Mouse (Mus musculus) embryonic facial prominence, embryonic 15.5 days (tissue): ENCODE measurements around the gene Kalrn. TPM values are rescaled to one million over a fixed set of nuclear protein-coding genes. Genes with fewer than 3 reads are reported as not detected.

Experiments used
- ATAC-seq: fragments of 200-750 bp; cut with Nextera tagmentation; 2 replicates; pipeline ENCODE4 v1.8.0; 2017; ENCODE audit warnings: low read depth, moderate TSS enrichment; ENCODE audit not compliant: insufficient number of reproducible peaks, low FRiP score, low TSS enrichment
- H3K27ac ChIP-seq: fragments of 300-500 bp; sonication (generic); replicated peaks from 2 replicates; pipeline ENCODE4 v1.5.1; 2015; ENCODE audit warnings: mild to moderate bottlenecking, inconsistent platforms
- H3K27me3 ChIP-seq: fragments of 300-500 bp; sonication (generic); 2 replicates; pipeline ENCODE4 v1.6.1; 2015; ENCODE audit warnings: inconsistent platforms
- H3K36me3 ChIP-seq: fragments of 300-500 bp; sonication (generic); 2 replicates; pipeline ENCODE4 v1.6.1; 2015; ENCODE audit warnings: mild to moderate bottlenecking, inconsistent platforms
- H3K4me1 ChIP-seq: fragments of 300-500 bp; sonication (generic); 2 replicates; pipeline ENCODE4 v1.6.1; 2015; ENCODE audit warnings: inconsistent platforms
- H3K4me2 ChIP-seq: fragments of 300-500 bp; sonication (generic); replicated peaks from 2 replicates; pipeline ENCODE4 v1.6.1; 2015; ENCODE audit warnings: mild to moderate bottlenecking, inconsistent platforms
- H3K4me3 ChIP-seq: fragments of 300-500 bp; sonication (generic); replicated peaks from 2 replicates; pipeline ENCODE4 v1.5.1; 2015; ENCODE audit warnings: mild to moderate bottlenecking, inconsistent platforms
- H3K9ac ChIP-seq: fragments of 300-500 bp; sonication (generic); 2 replicates; pipeline ENCODE4 v1.6.1; 2015; ENCODE audit warnings: inconsistent platforms
- H3K9me3 ChIP-seq: fragments of 300-500 bp; sonication (generic); replicated peaks from 2 replicates; pipeline ENCODE4 v1.6.1; 2016; ENCODE audit warnings: inconsistent platforms
- WGBS: fragments of 180-500 bp; shearing (Covaris S2); methylation state at CpG from one replicate; pipeline ENCODE4 v1.1.7; 2015; 5-methylcytosine and 5-hydroxymethylcytosine counted together
- polyA plus RNA-seq: library from polyadenylated mRNA; unstranded; fragments of >200 nt; fragmentation: Nextera tagmentation; extraction: Ambion mirVana; gene quantifications from 2 replicates; pipeline ENCODE4 v1.2.1, GENCODE M21; 2015

The Kalrn gene
- polyA plus RNA-seq, 1 experiment from 2014 or later, result 14.3 TPM

GRCm38 (mm10) chr16:34325161-34325560 lies 248.2 kb downstream of the Kalrn start:
- no peak overlapping the region for H3K27ac ChIP-seq
- no peak for ATAC-seq
- no peak overlapping the region for H3K4me2 ChIP-seq
- no peak overlapping the region for H3K9ac ChIP-seq
- H3K4me1 ChIP-seq, result peaks cover 8% of the 10 kb centered on the region; the same call in 1 of the 2 replicates
- WGBS, result 89% methylated on average over 4 of the region's 4 CpGs
- no peaks in the 10 kb centered on the region for H3K36me3 ChIP-seq
- no peaks in the 10 kb centered on the region for H3K9me3 ChIP-seq
- H3K4me3 ChIP-seq, result no peak overlapping the region
- no peaks in the 10 kb centered on the region for H3K27me3 ChIP-seq

DNA sequence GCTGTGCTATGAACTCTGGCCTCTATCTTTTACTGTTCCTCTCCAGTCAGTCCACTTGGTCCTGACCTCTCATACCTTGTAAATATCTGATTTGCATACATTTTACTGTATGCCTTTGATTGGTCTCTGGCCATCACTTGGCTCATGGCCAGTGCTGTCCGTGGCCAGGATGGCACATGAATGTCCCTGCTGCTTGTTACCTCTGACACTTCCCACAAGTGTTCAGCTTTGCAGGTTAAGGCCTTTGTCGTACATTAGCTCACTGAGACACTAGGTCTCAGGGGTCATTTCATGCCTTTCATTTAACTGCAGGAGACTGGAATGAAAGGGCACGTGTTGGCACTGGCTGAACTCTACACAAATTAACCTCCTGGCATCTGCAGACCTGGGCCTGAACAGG lies 248.6 kb downstream of the Kalrn start:
- H3K36me3 ChIP-seq, result no peaks in the 10 kb centered on the region
- no peak overlapping the region for H3K27ac ChIP-seq
- no peak for ATAC-seq
- no peaks in the 10 kb centered on the region for H3K9me3 ChIP-seq
- no peak overlapping the region for H3K9ac ChIP-seq
- 72% methylated on average over 3 of the region's 3 CpGs for WGBS
- no peak overlapping the region for H3K4me3 ChIP-seq
- peaks cover 4% of the 10 kb centered on the region; the same call in 1 of the 2 replicates for H3K4me1 ChIP-seq
- H3K4me2 ChIP-seq, result no peak overlapping the region
- no peaks in the 10 kb centered on the region for H3K27me3 ChIP-seq

- no peak overlapping the region for H3K4me2 ChIP-seq
These were observed 249.8 kb downstream of the Kalrn start for GRCm38 (mm10) chr16:34323496-34323895.

DNA sequence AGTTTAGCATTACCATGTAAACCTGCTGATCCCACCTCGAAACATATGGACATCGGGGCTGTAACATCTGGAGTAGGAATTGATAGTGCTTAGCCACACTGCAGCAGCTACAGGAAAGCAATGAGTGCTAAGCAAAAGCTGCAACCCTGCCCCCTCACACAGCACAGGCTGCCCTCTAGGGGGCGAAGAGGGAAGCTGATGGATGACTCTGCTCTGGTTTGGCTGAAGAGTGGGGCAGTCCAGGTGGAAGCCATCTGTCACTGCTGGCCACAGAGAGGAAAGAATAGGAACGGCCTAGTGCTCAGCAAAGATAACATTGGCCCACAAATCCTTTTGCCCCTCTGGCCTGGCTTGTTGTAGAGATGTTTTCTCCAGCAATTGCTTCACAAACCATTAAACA lies 250.8 kb downstream of the Kalrn start:
- Histone ChIP-seq H3K4me2 (no peak overlapping the region), H3K9ac (no peak overlapping the region), H3K27ac (no peak overlapping the region), H3K4me1 (no peaks in the 10 kb centered on the region), H3K4me3 (no peak overlapping the region), H3K9me3 (no peaks in the 10 kb centered on the region), H3K36me3 (no peaks in the 10 kb centered on the region), H3K27me3 (no peaks in the 10 kb centered on the region)
- 31% methylated on average over 4 of the region's 4 CpGs for WGBS
- no peak for ATAC-seq

More at GRCm38 (mm10) chr16:34323496-34323895, 249.8 kb downstream of the Kalrn start:
- 55% methylated on average over 1 of the region's 1 CpGs for WGBS
- Histone ChIP-seq H3K4me1 (no peaks in the 10 kb centered on the region), H3K36me3 (no peaks in the 10 kb centered on the region), H3K9me3 (no peaks in the 10 kb centered on the region), H3K27ac (no peak overlapping the region), H3K9ac (no peak overlapping the region), H3K27me3 (no peaks in the 10 kb centered on the region), H3K4me3 (no peak overlapping the region)
- no peak for ATAC-seq

DNA sequence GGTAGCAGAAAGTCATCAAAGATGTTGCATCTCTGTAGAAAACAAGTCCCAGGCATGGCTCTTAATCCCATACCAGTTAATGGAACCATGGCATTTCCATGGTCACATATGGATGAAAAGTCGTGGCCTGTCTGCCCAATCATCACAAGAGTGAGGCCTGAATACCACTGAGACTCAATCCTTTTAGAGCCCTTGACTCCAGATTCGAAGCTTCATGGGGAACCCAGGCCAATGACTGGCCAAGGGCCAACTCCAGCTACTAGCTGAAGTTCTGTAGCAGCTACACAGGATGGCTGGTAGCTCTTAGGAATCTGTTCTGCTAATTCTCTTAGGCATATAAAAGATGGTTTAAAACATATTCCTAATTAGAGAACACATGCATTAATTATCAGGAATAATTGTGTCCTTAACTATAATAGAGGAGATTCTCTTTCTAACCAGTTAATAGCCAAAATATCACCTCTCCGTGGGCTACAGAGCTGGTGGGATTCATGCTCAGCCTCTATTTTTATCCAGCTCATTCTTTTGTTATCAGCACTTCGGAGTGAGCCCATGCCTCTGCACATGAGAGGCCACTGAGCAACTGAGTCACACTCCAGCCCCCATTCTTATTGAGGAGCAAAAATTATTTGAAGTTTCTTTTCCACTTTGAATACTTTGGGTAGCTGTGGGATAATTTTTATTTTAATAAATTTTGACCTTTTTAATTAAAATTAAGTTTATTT lies 252.1 kb downstream of the Kalrn start:
- no peaks in the 10 kb centered on the region for H3K9me3 ChIP-seq
- H3K27ac ChIP-seq, result no peak overlapping the region
- no peak overlapping the region for H3K4me3 ChIP-seq
- no peak overlapping the region for H3K9ac ChIP-seq
- no peaks in the 10 kb centered on the region for H3K27me3 ChIP-seq
- no peak for ATAC-seq
- H3K36me3 ChIP-seq, result no peaks in the 10 kb centered on the region
- no peak overlapping the region for H3K4me2 ChIP-seq
- H3K4me1 ChIP-seq, result no peaks in the 10 kb centered on the region
- 84% methylated on average over 4 of the region's 4 CpGs for WGBS

DNA sequence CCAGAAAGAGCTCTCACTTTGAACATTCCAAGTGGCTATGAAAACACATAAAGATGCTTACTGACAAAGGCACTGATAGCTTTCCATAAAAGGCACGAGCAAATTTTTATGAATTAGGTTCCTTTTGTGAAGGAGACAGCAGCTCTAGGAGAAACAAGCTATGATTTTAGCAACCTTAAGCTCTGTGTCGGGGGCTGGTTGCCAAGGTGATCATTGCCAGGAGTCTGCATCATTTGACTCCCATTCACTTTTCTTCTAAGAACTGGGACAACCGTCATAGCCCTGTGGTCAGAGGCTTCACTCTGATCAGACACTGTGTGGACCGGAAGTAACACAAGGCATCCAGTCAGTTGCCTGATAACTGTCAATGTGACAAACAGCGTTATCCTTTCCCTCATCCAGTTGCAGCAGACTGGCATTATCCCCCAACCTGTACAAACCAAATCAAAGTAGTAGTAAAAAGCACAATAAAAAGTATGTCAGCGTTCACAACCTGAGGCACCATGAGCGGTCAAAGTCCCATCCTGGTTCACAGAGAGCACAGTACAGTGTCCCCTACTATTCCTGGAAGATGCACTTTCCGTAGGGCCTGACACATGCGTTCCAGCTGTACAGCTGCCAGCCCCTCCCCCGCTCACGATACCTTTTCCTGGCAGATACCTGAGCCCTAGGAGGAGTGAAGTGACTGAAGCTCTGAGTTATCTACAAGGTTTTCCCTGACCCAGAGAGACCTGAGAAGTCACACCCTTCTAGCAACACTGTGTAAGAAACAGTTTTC lies 253.1 kb downstream of the Kalrn start:
- Histone ChIP-seq H3K4me3 (no peak overlapping the region), H3K9ac (no peak overlapping the region), H3K27me3 (no peaks in the 10 kb centered on the region), H3K9me3 (no peaks in the 10 kb centered on the region), H3K36me3 (no peaks in the 10 kb centered on the region), H3K4me1 (no peaks in the 10 kb centered on the region), H3K27ac (no peak overlapping the region), H3K4me2 (no peak overlapping the region)
- ATAC-seq, result no peak
- WGBS, result 76% methylated on average over 11 of the region's 11 CpGs

GRCm38 (mm10) chr16:34317110-34317509 lies 256.2 kb downstream of the Kalrn start:
- Histone ChIP-seq H3K27me3 (no peaks in the 10 kb centered on the region), H3K4me3 (no peak overlapping the region), H3K4me1 (no peaks in the 10 kb centered on the region), H3K9ac (no peak overlapping the region), H3K27ac (no peak overlapping the region), H3K36me3 (no peaks in the 10 kb centered on the region), H3K4me2 (no peak overlapping the region), H3K9me3 (no peaks in the 10 kb centered on the region)
- 41% methylated on average over 3 of the region's 3 CpGs for WGBS
- ATAC-seq, result no peak

GRCm38 (mm10) chr16:34316253-34316652 lies 257.1 kb downstream of the Kalrn start:
- Histone ChIP-seq H3K4me1 (no peaks in the 10 kb centered on the region), H3K27ac (no peak overlapping the region), H3K36me3 (no peaks in the 10 kb centered on the region), H3K27me3 (no peaks in the 10 kb centered on the region), H3K9me3 (no peaks in the 10 kb centered on the region), H3K4me2 (no peak overlapping the region), H3K4me3 (no peak overlapping the region), H3K9ac (no peak overlapping the region)
- 68% methylated on average over 10 of the region's 10 CpGs for WGBS
- no peak for ATAC-seq

DNA sequence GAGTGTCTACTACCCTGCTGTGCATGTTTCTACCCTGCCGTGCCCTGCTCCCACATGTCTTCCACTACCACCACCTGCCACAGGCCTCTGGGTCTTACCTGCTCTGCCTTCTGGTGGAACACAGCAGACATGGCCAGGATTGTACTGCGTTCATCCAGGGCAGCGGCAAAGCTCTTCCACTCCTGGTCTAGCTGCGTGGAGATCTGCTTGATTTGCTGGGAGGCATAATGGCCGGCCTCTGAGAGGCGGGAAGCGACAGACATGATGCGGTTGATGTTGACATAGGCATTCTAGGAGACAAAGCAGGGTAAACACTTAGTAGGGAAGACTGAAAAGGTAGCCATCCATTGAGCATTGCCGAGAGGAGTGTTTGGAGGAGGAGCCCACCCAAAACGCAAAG lies 259.3 kb downstream of the Kalrn start:
- WGBS, result 96% methylated on average over 10 of the region's 10 CpGs
- H3K4me1 ChIP-seq, result no peaks in the 10 kb centered on the region
- no peak overlapping the region for H3K4me3 ChIP-seq
- H3K9me3 ChIP-seq, result no peaks in the 10 kb centered on the region
- H3K4me2 ChIP-seq, result no peak overlapping the region
- no peak for ATAC-seq
- H3K9ac ChIP-seq, result no peak overlapping the region
- H3K36me3 ChIP-seq, result peaks cover 7% of the 10 kb centered on the region; the same call in 1 of the 2 replicates
- H3K27me3 ChIP-seq, result no peaks in the 10 kb centered on the region
- no peak overlapping the region for H3K27ac ChIP-seq

DNA sequence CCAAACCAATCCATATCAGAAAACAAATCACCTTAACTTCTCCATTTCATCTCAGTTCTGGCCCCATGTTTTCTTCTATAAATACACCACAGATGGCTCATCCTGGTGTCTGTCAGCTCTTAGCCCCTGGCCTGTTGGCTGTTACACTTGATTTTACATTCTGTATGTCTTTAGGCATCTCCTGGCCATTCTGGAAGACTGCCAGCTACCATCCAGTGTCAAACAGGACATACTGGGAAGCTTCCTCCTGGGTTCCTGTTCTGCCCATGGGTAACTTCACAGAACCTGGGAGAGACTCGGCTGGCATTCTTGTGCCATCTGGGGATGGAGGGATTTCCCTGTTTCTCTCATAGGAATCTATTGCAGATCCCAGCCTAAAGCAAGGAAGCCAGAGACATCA lies 261.8 kb downstream of the Kalrn start:
- Histone ChIP-seq H3K36me3 (peaks cover 13% of the 10 kb centered on the region; the same call in 1 of the 2 replicates), H3K4me3 (no peak overlapping the region), H3K4me1 (no peaks in the 10 kb centered on the region), H3K4me2 (no peak overlapping the region), H3K27ac (no peak overlapping the region), H3K27me3 (no peaks in the 10 kb centered on the region), H3K9me3 (no peaks in the 10 kb centered on the region), H3K9ac (no peak overlapping the region)
- WGBS, result 76% methylated on average over 1 of the region's 1 CpGs
- no peak for ATAC-seq

DNA sequence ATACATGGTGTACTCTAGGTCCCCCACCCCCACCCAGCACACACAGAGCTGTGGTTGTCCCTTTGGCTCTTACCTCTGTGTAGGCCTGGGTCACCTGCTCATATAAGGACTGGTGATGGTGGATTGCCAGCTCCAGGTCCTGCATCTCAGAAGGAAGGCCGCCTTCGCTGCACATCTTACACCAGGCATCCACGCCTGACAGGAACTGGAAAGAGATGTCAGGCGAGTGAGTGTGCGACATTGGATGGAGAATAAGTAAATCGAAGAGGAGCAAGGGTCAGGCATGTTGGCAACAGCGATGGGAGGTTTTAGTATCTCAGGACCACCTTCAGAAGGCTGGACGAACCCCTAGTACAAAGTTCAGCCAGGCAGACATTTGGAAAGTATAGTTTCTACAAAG lies 263.0 kb downstream of the Kalrn start:
- Histone ChIP-seq H3K27ac (no peak overlapping the region), H3K9ac (no peak overlapping the region), H3K4me1 (no peaks in the 10 kb centered on the region), H3K4me3 (no peak overlapping the region), H3K9me3 (no peaks in the 10 kb centered on the region), H3K36me3 (peaks cover 13% of the 10 kb centered on the region; the same call in 1 of the 2 replicates), H3K27me3 (no peaks in the 10 kb centered on the region), H3K4me2 (no peak overlapping the region)
- 95% methylated on average over 8 of the region's 8 CpGs for WGBS
- no peak for ATAC-seq
